Mouse (Mus musculus) kidney, postnatal 0 days (tissue): ENCODE measurements around the gene Fosl2. TPM values are rescaled to one million over a fixed set of nuclear protein-coding genes. Genes with fewer than 3 reads are reported as not detected.

ENCODE experiments used
- ATAC-seq: fragments of 200-750 bp; cut with Nextera tagmentation; replicated peaks from 2 replicates; pipeline ENCODE4 v1.8.0; 2017; ENCODE audit warnings: low read depth, moderate number of reproducible peaks, moderate TSS enrichment, moderate library complexity; ENCODE audit not compliant: low FRiP score
- DNase-seq: peaks from one replicate; pipeline ENCODE4 v3.0.0-alpha.2; 2016; ENCODE audit warnings: low spot score
- H3K27ac ChIP-seq: fragments of 300-500 bp; sonication (generic); 2 replicates; pipeline ENCODE4 v1.5.1; 2014; ENCODE audit warnings: mild to moderate bottlenecking
- H3K27me3 ChIP-seq: fragments of 300-500 bp; sonication (generic); 2 replicates; pipeline ENCODE4 v1.6.1; 2014; ENCODE audit warnings: low read length, mixed read lengths; ENCODE audit not compliant: insufficient read depth
- H3K36me3 ChIP-seq: fragments of 300-500 bp; sonication (generic); 2 replicates; pipeline ENCODE4 v1.6.1; 2014; ENCODE audit warnings: low read length, mixed read lengths; ENCODE audit not compliant: insufficient read depth
- H3K4me1 ChIP-seq: fragments of 300-500 bp; sonication (generic); replicated peaks from 2 replicates; pipeline ENCODE4 v1.6.1; 2014; ENCODE audit warnings: antibody characterized with exemption, low read length, mixed read lengths; ENCODE audit not compliant: insufficient read depth
- H3K4me2 ChIP-seq: fragments of 300-500 bp; sonication (generic); 2 replicates; pipeline ENCODE4 v1.6.1; 2014; ENCODE audit warnings: mild to moderate bottlenecking, low read length, moderate library complexity, mixed read lengths
- H3K4me3 ChIP-seq: fragments of 300-500 bp; sonication (generic); replicated peaks from 2 replicates; pipeline ENCODE4 v1.5.1; 2014; ENCODE audit warnings: low read depth, low read length
- H3K9ac ChIP-seq: fragments of 300-500 bp; sonication (generic); 2 replicates; pipeline ENCODE4 v1.6.1; 2014; ENCODE audit warnings: low read depth, low read length
- H3K9me3 ChIP-seq: fragments of 300-500 bp; sonication (generic); replicated peaks from 2 replicates; pipeline ENCODE4 v1.6.1; 2016; ENCODE audit warnings: low read length, inconsistent platforms, mixed read lengths
- CTCF ChIP-seq: IDR thresholded peaks from 2 replicates; pipeline ENCODE4 v1.5.1; 2016; ENCODE audit warnings: antibody characterized with exemption, low read depth, mild to moderate bottlenecking, moderate library complexity
- WGBS: fragments of 180-500 bp; shearing (Covaris S2); extraction: QIAGEN DNeasy Blood & Tissue Kit; methylation state at CpG from one replicate; pipeline ENCODE4 v1.1.7; 2014; 5-methylcytosine and 5-hydroxymethylcytosine counted together
- polyA plus RNA-seq: library from polyadenylated mRNA; unstranded; fragments of >200 nt; fragmentation: Nextera tagmentation; extraction: Ambion mirVana; gene quantifications from 2 replicates; pipeline ENCODE4 v1.2.1, GENCODE M21; 2015

The Fosl2 gene
- polyA plus RNA-seq, 1 experiment from 2014 or later, result 5.4 TPM

DNA sequence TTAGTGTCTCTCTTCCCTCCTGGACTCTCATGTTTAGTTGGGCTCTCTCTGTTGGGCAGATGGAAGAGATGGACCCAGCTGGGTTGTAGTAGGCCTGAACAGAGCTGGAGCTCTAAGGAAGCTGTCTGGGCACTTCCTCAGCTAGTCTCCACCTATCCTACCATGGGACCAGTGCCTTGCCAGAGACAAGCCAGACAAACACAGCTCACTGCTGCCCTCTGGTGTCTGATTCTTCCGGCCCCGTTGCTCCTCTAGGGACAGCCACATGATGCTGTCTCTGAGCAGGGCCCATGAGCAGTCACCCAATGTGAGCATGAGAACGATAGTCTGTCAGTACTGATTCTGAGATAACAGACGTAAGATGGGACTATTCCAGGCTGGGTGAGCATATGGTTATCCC lies 62.1 kb downstream of the Fosl2 start:
- H3K4me2 ChIP-seq, result no peak overlapping the region
- H3K36me3 ChIP-seq, result no peaks in the 10 kb centered on the region
- WGBS, result 9% methylated on average over 4 of the region's 4 CpGs
- H3K4me1 ChIP-seq, result 0 out of 2 replicates have a peak, but pooled peaks cover 3% of the 10 kb centered on the region
- no peak overlapping the region for H3K27ac ChIP-seq
- H3K9me3 ChIP-seq, result no peaks in the 10 kb centered on the region
- peak; percentile 94 for DNase-seq
- no peak overlapping the region for H3K9ac ChIP-seq
- peak; percentile 87 for ATAC-seq
- no peaks in the 10 kb centered on the region for H3K27me3 ChIP-seq
- H3K4me3 ChIP-seq, result no peak overlapping the region
- peak; percentile 98 for TF ChIP-seq CTCF

DNA sequence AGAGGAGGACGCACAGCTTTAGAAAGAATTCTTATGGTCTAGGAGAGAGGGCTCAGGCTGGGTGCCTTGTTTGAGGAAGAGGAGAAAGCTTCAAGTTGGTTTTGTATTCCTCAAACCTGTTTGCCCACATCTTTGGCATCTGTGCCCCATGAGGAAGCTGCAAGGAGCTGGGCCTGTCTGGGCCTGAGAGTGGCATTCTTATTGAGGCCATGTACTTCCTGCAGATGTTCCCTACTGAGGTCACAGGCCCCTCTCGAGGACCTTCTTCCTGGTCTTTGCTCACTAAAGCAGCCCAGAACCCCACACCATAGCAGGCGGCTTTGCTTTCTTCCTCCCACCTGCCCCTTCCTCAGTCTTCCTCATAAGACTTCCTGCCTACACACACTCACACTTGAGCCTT lies 63.5 kb downstream of the Fosl2 start:
- H3K4me1 ChIP-seq, result 0 out of 2 replicates have a peak, but pooled peaks cover 3% of the 10 kb centered on the region
- no peak for ATAC-seq
- WGBS, result 76% methylated on average over 3 of the region's 3 CpGs
- no peak overlapping the region for H3K9ac ChIP-seq
- H3K9me3 ChIP-seq, result no peaks in the 10 kb centered on the region
- no peak overlapping the region for H3K4me2 ChIP-seq
- H3K36me3 ChIP-seq, result no peaks in the 10 kb centered on the region
- H3K27ac ChIP-seq, result no peak overlapping the region
- no peak for DNase-seq
- H3K27me3 ChIP-seq, result no peaks in the 10 kb centered on the region
- H3K4me3 ChIP-seq, result no peak overlapping the region
- no peak for TF ChIP-seq CTCF

DNA sequence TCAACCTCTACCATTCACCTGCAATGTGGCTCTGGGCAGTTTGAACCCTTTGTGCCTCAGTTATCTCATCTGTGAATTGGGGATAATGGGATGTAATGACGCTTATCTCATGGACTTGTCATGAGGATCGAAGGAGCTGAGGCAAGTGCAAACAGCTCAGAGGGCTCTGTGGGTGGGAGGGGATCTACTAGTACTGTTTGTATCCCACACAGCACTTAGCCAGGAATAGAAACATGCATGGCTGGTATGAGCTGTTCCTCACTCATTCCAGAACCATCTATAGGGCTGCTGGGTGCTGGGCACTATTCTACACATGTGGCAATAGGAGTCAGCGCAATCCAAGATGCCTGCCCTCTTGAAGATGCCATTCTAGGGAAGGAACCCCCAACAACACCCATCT lies 64.0 kb downstream of the Fosl2 start:
- no peak overlapping the region for H3K4me2 ChIP-seq
- H3K36me3 ChIP-seq, result no peaks in the 10 kb centered on the region
- no peak for TF ChIP-seq CTCF
- H3K27ac ChIP-seq, result no peak overlapping the region
- ATAC-seq (no peak), DNase-seq (no peak)
- H3K4me3 ChIP-seq, result no peak overlapping the region
- no peak overlapping the region for H3K9ac ChIP-seq
- 0 out of 2 replicates have a peak, but pooled peaks cover 3% of the 10 kb centered on the region for H3K4me1 ChIP-seq
- H3K9me3 ChIP-seq, result no peaks in the 10 kb centered on the region
- WGBS, result 96% methylated on average over 3 of the region's 3 CpGs
- no peaks in the 10 kb centered on the region for H3K27me3 ChIP-seq

GRCm38 (mm10) chr5:32204653-32205052 lies 69.1 kb downstream of the Fosl2 start:
- Histone ChIP-seq H3K4me2 (no peak overlapping the region), H3K27ac (no peak overlapping the region), H3K9me3 (no peaks in the 10 kb centered on the region), H3K36me3 (no peaks in the 10 kb centered on the region), H3K4me3 (no peak overlapping the region), H3K9ac (no peak overlapping the region), H3K4me1 (no peaks in the 10 kb centered on the region), H3K27me3 (no peaks in the 10 kb centered on the region)
- ATAC-seq (no peak), DNase-seq (no peak)
- TF ChIP-seq CTCF, result peak; percentile 75
- WGBS, result 79% methylated on average over 4 of the region's 4 CpGs

DNA sequence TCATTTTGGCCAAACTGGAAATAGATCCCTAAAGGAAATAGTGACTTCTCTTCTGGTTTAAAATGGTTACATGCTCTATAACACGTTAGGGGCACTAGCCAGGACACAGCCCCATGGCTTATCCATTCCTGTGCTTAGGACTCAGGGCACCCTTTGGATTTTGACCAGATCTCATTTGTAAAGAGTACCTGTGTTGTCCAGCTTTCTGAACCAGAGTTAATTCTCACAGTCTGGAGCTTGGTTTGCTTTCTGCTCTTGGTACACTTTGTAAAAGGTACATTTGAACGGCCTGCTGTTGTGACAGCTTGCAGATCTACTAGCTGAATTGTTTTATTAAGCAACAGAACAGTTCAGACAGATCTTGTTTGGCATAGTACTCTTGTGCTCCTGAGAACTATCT lies 71.1 kb downstream of the Fosl2 start:
- Histone ChIP-seq H3K4me1 (no peaks in the 10 kb centered on the region), H3K27ac (no peak overlapping the region), H3K27me3 (no peaks in the 10 kb centered on the region), H3K9ac (no peak overlapping the region), H3K9me3 (no peaks in the 10 kb centered on the region), H3K4me2 (no peak overlapping the region), H3K4me3 (no peak overlapping the region), H3K36me3 (no peaks in the 10 kb centered on the region)
- DNase-seq, result no peak
- TF ChIP-seq CTCF, result no peak
- no peak for ATAC-seq
- WGBS, result 61% methylated on average over 2 of the region's 2 CpGs

Other genes starting within 250 kb of the Fosl2 start
- 0.33 and 0.36 TPM in 2 replicates for gene Plb1, start 96.9 kb downstream of the Fosl2 start, polyA plus RNA-seq